Mouse (Mus musculus) heart, adult 11 months (tissue): ENCODE results near the gene Nrp2.

Source experiments
- DNase-seq: peaks from one replicate; pipeline ENCODE4 v3.0.0; 2022

Nrp2 gene

DNA sequence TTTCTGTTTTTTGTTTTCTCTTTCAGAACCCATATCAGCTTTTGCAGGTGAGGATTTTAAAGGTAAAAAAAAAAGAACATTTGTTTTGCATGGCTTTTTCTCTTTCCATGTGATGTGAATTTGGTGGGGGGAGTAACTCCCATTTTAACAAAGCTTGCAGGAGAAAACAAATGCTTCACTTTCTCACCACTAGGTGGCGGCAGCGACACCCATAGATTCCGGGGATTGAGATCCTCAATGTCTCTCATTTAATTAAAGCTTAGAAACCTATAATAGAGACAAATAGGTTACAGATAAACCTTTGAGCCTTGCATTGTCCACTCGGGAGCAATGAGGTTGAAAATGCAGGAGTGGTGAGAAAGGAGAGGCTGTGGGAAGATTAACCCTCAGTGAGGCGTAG, 83.2 kb downstream of the Nrp2 start:
- DNase-seq, result no peak

DNA sequence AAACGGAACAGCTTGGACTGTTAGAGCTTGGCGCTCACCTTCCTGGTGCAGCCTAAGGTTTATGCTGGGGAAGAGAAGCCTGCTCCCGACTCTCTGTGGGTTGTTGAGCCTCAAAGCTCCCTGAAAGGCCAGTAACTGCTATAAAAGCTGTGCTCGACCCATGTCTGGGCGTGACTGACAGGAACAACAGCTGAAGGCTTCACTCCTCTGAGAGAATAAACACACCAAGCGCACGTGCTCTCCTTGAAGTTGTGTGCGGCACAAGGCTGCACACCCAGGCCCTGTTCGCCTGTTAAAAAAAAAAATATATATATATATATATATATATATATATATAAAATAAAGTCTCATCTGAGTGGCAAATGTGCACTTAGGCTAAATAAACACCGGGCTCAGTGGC, 84.5 kb downstream of the Nrp2 start:
- no peak for DNase-seq

DNA sequence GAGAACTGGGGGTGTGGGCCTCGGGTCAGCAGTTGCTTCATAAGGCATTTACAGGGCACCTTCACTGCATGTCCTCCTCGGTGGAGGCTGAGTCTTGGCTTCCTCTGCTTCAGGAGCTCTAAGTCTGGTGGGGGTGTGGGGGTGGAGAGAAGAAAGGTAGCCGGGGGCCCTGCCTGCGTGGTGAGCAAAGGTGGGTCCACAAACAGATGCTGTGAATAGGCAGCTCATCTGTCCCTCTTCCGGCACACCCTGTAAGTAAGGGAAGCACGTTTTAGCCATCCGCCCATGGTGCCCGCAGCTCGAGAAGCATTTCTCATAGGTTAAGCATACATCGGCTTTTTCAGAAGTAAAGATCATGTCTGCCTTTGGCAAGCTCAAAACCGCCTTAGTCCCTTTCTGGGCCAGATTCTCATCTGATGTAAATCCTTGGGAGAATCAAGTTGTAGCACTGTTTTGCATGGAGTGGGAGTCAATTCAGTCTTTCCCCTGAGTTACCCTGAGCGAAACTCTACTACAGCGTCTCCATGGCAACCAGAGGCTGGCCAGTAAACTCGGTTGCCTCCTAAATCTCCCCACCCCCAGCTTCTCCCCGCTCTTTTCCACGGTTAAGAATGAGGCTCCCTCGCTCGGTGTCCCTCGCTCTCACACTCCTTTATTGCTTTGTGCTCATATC, 91.3 kb downstream of the Nrp2 start:
- peak; percentile 59 for DNase-seq

DNA sequence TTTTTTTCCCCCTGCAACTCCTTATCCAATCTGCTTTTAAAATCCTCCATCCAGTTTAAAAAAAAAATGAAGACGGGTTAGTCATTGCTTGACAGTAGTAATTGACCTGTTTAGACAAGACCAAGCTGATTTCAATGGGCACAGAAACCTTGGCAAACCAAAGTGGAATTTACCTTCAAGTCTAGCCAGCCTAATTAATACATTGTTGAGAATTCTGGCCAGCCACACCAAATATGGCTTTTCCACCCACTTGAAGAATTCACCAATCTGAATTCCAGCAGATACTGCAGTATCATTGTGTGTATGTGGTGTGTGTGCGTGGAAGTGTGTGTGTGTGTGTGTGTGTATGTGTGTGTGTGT, 91.8 kb downstream of the Nrp2 start:
- DNase-seq, result no peak

DNA sequence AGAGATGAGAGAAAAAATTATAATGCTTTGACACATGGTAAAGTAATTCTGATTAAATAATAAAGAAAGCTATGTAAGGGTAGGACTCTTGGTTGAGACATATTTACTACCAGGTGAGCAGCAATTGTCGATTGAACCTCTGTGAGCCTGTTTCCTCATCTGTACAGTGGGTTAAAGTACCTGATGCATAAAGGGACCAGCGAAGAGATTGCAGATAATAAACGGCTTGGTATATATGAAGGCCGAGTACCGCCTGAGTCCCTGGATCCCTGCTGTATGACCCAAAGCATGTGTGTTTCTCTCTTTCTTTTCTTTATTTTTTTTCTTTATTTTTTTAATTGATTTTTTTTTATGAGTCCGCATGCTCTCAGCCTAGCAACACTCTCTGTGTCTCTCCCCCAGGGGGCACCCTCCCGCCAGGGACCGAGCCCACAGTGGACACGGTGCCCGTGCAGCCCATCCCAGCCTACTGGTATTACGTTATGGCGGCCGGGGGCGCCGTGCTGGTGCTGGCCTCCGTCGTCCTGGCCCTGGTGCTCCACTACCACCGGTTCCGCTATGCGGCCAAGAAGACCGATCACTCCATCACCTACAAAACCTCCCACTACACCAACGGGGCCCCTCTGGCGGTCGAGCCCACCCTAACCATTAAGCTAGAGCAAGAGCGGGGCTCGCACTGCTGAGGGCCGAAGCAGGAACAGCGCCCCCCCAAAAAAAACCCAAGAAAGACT, 92.4 kb downstream of the Nrp2 start:
- no peak for DNase-seq

DNA sequence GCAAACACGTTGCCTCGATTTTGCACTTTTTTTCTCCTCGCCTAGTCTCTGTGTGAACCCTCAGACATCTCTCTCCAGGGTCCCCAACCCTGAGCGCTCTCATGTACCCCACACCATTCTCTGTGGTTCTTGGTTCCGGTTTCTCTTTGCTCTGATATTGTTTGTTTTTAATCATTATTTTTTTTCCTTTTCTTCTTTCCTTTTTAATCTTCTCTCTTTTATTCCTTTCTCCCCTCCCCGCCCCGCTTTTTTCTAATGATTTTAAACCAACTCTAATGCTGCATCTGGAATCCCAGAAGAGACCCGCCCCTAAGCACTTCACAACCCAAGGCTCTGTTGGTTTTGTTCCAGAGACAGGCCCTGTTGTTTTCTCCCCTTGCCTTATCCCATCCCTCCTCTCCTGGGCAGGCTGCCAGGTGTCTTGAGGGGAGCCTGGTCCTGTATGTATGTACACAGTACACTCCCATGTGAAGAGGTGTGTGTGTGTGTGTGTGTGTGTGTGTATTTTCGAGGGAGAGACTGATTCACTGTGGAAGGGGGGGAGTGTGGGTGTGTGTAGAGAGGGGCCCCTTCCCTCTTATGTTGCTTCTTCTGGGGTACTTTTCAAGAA, 93.1 kb downstream of the Nrp2 start:
- DNase-seq, result no peak

DNA sequence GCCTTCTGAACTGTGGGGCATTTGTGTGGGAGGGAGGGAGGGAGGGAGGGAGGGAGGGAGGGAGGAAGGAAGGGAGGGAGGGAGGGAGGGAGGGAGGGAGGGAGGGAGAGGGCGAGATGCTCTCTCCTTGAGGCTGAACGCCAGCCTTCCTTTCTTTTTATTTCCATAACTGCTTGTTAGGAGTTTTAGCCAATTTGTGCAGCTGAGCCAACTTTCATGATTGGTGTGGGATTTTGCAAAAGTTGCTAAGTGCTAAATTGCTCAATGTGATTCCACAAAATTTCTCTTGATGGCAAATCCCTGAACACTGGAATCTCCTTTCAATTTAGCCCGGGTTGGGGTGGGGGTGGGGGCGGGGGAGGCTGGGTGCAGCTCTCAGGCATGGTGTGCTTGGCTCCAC, 96.3 kb downstream of the Nrp2 start:
- DNase-seq, result no peak

DNA sequence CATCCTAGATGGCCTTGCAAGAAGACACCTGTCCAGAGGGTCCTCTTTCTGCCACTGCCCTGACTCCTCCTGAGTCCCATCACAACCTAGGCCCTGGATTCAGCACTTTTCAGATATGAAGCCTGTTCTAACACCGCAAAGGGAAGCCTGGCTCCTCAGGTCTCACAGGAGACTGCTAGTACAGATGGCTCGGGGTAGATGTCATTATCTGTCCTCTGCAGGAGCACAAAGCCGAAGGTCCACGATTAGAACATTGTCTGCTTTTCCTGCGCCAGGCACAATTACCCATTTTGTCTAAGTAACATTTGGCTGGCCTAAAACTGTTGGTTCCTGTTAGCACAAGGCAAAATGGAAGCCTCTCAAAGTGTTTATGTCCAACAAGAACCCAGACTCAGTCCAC, 97.3 kb downstream of the Nrp2 start:
- DNase-seq, result no peak

DNA sequence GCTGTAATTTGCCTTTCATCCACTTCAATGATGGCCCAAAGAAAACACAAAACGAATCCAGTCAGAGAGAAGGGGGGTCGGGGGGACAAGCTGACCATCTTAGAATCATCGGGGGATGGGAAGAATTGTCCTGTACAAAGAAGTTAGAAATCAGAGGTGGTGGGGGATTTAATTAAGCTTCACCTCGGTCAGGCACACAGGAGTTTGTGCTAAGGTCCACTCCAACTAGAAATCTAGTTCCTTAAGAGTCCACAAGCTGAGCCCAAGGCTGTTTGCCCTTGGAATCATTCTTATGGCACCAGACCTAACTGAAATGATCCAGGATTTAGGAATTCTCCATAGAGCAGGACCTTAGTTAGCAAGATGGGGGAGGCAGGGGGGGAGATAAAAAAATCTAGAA, 98.3 kb downstream of the Nrp2 start:
- DNase-seq, result no peak

DNA sequence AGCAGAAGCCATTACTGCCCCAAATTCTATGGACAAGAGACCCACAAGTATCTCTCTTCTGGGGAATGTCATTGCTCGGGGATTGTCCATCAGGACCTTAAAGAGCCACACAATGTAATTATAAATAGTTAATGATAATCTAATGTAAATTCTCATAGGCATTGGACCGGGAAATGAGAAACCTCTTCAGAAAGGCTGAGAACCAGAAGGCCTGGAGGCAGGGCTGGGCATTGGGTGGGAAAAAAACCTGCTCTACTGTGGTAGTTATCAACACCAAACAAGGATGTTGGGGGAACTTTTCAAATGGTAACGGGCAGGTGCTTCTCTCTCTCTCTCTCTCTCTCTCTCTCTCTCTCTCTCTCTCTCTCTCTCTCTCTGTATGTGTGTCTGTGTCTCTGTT, 98.8 kb downstream of the Nrp2 start:
- DNase-seq, result no peak

DNA sequence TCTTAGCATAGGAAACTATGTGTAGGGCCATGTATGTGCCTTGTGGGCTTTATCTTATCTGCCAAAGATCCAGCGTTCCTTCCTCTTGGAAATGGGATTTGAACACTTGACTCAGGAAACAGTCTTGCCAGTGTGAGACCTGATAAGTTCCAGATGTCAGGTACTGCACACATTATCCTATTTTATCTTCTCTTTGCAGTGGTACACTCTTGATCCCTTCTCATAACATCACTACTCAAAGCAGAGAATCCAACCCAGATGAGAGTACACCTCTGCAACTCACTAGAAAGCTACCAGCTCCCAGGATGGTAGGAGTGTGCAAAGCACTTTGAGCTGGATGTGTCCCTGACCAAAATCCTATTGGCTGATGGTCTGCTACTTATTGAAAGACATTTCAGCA, 100.5 kb downstream of the Nrp2 start:
- no peak for DNase-seq

DNA sequence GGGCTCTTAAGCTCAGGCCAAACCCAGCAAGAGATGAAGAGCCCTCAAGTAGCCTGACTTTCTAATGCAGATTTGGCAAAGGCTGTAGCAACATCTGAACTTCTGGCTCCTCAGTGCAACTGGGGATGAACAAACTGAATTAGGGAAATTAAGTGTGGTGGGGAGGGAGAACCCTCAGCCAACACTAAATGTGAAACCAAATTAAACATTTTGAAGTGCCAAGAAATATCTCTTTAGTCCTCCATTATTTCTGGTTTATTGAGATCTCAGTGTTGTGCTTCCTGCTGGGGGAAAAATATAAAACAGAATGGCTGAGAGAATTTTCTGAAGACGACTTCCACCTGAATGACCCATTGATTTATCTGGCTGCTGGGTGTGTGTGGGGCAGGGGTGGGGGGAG, 102.9 kb downstream of the Nrp2 start:
- DNase-seq, result no peak

DNA sequence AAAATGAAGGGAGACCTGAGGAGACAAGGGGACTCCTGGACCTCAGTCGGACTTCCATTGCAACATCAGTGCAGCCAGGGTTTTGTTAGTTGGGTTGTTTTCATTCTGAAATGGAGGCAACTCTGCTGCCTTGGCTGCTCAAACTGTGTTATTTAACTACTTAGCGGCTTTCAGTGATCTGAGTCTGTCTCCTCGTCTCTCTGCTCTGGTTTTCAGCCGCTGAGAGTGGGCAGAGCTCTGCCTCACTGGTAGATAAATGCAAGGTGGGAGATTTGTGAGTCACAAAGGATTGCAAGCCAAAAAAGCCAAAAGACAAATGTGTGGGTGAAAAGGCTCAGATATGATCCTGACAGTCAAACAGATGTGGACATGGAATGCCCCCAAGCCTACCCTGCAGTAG, 105.3 kb downstream of the Nrp2 start:
- DNase-seq, result no peak

DNA sequence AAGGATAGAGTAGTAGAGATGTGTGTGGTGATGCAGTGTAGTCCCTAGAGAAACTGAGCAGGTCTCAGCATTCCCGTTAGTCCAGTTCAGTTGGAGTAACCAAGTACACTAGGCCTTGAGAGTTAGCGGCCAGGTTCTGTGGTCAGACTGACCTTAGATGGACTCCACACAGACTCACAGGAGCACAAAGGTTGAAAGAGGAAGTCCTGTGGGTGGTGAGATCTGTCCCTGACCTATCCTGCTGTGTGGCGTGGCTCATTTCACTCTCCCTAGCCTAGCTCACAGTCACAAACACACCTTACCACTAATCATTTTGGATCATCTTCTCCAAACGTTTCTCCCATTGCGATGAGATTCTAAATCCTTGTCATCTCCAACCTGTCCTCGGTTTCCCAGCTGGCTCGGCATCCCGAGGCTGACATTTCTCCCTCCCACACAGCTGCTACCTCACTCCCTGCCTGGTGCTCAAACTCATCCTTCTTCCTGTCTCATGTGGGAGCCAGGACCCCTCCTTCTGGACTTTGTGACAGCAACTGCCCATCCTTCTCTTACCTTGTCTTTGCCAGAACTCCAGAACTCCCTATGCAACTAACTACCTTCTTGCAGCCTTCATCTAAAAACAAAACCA, 106.6 kb downstream of the Nrp2 start:
- DNase-seq, result no peak

DNA sequence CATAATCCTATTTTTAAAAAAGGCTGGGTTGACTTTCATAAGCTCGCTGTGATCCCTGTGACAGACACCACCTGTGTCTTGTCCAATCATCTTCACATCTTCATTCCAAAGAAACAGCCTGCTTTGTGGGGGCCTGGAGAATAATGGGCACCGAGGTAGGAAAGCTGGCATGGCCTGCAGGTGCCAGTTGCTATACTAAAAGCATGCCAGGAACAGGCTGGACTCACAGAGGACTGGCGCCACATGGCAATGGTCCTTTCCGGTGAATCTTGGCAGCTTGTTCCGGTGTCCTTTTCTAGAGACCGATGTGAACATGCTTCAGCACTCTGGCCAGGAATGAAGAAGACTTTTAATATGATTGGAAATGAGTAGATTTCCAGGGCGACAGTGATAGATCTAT, 108.1 kb downstream of the Nrp2 start:
- DNase-seq, result no peak

DNA sequence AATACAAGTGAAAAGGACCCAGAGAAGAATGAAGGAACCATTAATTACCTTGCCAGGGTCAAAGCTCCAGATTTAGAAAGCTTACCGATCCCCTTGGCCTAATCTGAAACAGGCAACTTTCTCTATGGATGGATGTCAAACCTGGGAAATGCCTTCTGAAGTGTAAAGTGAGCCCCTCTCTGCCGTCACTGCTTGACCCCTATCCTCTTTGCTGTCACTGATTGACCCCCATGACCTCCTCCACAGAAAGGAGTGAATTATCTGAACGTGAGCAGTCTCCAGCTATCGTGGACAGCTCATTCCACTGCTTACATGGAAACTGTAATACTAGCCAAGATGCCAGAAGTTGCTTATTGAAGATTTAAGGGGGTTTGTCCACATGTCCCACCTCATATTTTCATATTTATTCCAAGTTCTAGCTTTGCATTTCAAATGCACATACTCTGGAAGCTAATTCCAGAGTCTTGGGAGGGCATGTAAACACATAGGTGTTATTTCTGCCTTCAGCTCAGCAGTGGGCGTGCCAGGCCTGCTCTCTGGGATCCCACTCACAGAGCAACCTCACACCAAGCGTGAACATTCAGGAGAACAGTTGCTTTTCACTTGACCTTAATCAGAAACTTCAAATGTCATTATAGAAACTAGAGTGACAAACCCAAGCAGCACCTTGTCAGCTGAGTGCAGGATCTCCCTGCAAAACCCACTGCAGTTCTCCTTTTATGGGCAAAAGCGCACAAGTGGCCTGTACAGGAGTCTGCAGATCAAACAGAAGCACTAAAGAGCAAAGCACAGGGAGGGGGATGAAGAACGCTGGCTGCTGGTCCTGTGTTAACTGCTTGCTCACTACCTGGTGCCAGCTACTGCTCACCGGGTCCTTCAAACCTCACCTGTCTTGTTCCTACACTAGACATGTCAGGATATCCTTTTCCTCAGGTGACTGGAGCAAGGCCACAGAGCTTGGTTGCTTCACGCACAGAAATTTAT, 109.9 kb downstream of the Nrp2 start:
- no peak for DNase-seq

DNA sequence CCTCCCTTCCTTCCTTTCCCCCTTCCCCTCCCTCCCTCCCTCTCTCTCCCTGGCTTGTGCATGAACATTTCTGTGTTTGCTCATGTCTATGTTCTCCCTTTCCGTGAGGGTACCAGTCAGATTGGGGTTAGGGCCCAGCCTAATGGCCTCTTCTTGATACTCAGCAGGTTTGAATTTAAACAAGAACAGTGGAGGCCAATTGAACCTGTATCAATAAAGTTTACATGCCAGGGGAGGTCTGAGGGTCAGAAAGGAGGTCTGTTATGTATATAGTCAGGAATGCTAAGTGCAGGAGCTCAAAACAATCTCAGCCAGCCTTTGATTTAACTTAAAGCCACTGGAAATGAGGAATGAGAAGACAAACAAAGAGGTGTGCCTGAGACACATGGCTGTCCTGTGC, 110.9 kb downstream of the Nrp2 start:
- DNase-seq, result no peak

DNA sequence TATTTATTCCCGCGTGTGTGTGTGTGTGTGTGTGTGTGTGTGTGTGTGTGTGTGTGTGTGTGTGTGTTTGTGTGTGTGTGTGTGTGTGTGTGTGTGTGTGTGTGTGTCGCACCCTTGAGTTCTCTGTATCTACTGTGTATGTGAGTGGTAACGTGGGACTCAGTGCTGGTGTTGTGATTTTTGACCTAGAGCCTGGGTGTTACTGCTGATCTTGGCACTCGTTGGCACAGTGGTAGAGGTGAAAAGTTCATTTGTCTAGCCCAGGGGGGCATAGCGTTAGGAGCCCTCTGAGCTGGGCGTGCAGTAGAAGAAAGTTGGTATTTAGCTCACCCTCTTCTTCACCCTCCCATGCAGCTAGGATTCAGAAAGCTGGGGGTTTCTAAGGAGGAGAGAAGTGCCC, 114.5 kb downstream of the Nrp2 start:
- DNase-seq, result no peak

DNA sequence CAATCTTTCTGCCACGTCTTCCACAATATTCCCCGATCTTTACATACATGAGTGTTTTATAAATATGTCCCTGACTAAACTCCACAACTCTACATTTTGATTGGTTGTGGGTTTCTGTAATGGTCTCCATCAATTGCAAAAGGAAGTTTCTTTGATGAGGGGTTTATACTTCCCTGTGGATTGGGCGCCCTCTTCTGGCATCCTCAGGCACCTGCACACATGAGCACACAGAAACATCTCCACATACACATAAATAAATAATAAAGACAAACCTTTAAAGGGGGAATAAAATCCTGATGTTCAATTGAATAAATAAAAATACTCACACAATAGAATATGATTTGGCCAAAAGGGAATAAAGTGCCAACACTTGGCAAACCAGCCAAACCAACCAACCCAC, 117.1 kb downstream of the Nrp2 start:
- DNase-seq, result no peak

DNA sequence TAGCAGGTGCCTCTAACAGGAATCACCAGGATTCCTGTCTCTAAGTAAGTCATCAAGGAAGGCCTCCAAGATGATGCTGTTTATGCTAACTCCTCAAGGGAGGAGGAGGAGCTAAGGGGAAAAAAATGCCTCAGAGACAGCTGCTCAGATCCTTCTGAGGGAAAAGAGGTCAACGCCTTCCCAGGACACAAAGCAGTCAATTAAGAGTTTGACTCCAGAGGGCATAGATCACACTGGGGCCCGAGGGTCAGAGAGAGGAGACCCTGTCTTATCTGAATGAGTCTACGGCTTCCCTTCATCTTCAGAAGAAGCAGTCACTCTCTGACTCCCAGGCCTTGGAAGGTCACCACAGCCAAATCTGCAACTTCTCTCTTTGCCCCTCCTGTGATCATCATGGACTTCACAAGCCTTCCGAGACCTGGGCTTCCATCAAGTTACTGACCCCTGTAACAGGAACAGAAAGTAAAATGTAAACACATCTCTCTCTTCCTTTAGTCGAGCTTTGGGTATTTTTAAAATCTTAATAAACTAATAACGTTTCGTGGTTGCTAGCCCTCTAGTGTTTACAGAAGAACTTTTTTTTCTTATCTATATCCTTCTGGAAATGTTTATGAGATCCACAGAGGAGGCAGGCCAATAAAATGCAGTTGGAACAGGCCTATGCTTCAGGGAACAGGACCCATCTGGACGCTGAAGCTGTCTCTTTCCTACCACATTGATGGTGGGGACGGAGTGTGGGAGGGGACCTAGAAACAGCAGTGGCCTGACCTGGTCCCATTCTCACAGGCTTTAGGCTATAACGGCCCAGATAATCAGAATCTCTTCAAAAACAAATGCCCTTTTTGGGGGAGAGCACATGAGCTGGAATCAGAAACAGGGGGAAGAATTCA, 118.7 kb downstream of the Nrp2 start:
- DNase-seq, result peak; percentile 80

DNA sequence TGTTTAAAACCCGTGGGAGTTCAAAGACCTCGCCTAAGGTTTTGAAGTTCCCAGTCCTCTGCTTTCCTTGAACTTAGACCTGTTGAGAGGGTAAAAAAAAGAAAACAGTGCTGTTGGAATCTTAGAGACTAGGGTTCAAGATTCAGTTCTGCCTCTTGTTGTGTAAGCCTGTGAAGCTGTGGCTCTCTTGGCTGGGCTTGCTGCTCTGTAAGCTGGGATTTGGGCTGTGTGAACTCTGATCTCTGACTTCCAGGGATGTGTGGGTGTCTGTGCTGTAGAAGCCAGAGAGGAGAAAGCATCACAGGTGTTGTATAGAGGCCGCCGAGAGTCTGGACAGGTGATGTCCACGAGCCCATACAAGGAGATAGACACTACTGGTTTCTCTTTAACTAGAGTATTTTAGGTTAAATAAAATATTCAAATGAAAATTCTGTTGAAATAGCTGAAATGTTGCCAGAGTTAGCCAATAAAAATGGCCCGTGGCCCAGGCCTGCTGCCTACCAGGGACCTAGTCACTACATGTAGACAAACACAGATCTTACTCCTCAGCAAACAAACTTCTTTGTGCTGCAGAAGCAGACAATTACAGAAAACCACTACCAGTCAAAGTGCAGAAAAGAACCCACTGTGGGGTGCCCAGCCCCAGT, 120.6 kb downstream of the Nrp2 start:
- peak; percentile 88 for DNase-seq
